Mouse (Mus musculus): ENCODE results near the gene Ttc25. TPM values are rescaled to one million over a fixed set of nuclear protein-coding genes. Genes with fewer than 3 reads are reported as not detected.

Ttc25 gene
- polyA plus RNA-seq, 2 experiments = 0.03 to 0.13 TPM

DNA sequence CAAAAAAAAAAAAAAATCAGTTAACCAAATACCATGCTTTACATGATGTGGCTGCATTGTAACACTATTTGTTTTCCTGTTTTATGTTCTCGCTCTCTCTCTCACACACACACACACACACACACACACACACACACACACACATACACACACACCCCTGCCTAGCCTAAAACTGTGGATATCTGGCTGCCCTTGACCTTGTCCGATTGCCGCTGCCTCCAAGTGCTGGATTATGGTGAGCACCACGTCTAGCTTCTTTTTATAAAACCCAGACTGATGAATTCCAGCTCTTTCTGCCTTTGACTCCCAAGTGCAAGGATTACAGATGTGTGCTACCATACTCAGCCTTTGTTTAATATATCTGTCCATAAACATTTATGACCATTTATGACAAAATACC, 72.1 kb downstream of the Ttc25 start:
- peaks cover 10 to 24% of the 10 kb centered on the region in 2 experiments for H3K4me1 ChIP-seq (replicated peaks; ENCODE audit: control insufficient read depth in 2 of 2, insufficient read depth in 2 of 2, low read length in 1 of 2)
- DNase-seq (ENCODE audit: low read depth in 3 of 3, low spot score in 3 of 3) (no peak), ATAC-seq (ENCODE audit: insufficient read depth) (no peak)
- 79% methylated on average over 4 of the region's 4 CpGs for WGBS (ENCODE audit: insufficient replicate concordance)
- H3K9me3 ChIP-seq (ENCODE audit: control insufficient read depth, low read length) = no peaks in the 10 kb centered on the region
- H3K9ac ChIP-seq (replicated peaks) = no peak overlapping the region
- no peak overlapping the region; the same call in 1 of the 2 replicates for H3K4me2 ChIP-seq (ENCODE audit: low read depth)
- H3K27me3 ChIP-seq (ENCODE audit: control insufficient read depth, insufficient read depth, low read length) = no peaks in the 10 kb centered on the region
- no peak overlapping the region for H3K4me3 ChIP-seq (ENCODE audit: insufficient read depth in 1 of 2, low read depth in 2 of 2, low read length in 2 of 2)
- no peak overlapping the region for H3K27ac ChIP-seq
- no peaks in the 10 kb centered on the region for H3K36me3 ChIP-seq (replicated peaks; ENCODE audit: control insufficient read depth, insufficient read depth, low read depth)
- TF ChIP-seq EP300 (IDR thresholded peaks at IDR 0.05; ENCODE audit: low read depth) (no peak), CTCF (IDR thresholded peaks at IDR 0.05; ENCODE audit: low read depth) (no peak)

DNA sequence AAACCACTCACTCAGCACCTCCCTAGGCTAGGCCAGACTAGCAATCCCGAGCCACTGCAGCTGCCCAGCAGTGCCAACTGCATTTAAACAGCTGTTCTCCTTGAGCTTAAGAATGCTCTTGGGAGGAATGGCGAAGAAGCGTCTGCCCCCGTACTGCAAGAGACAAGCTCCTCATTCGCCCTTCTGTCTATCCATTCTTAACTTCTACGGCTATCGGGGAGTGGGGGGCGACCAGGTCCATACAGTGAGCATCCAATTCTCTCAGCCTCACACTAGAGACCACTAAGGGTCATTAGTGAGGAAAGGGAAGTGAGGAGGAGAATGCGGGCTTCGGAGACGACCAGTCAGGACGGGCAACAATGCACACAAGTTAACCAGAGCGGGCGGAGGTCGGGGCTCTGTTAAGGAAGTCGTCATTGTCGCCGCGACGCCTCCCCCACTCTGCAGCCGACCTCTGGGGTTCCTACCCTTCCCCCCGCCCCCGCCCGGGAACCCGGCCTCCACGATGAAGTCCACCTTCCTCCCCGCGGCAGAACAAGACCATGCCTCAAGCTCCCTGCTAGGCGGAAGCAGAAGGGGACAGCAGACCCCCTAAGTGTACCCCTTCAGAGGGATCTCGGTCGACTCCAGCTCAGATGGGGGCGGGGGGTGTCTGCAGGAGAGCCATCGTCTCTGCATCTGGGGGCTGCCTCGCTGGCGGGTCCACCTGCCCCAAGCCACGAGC, 73.5 kb downstream of the Ttc25 start, which contains the start of gene Nkiras2:
Gene Nkiras2, plus strand, starts transcription at position 484 of the 724 bp plus-strand sequence.
- ATAC-seq (ENCODE audit: insufficient read depth) (peak; percentile 66), DNase-seq (ENCODE audit: low read depth in 3 of 3, low spot score in 3 of 3) (peak; percentile 44 to 59 (median 58))
- Histone ChIP-seq H3K4me1 (replicated peaks; ENCODE audit: control insufficient read depth in 2 of 2, insufficient read depth in 2 of 2, low read length in 1 of 2) (peaks cover 14 to 28% of the 10 kb centered on the region in 2 experiments), H3K4me2 (ENCODE audit: low read depth) (peak within 1 kb of the TSS; percentile 72), H3K9me3 (ENCODE audit: control insufficient read depth, low read length) (no peaks in the 10 kb centered on the region), H3K27me3 (ENCODE audit: control insufficient read depth, insufficient read depth, low read length) (no peaks in the 10 kb centered on the region), H3K27ac (peak within 1 kb of the TSS; percentile 34), H3K4me3 (ENCODE audit: insufficient read depth in 1 of 2, low read depth in 2 of 2, low read length in 2 of 2) (peak within 1 kb of the TSS; percentile 75 to 79), H3K36me3 (replicated peaks; ENCODE audit: control insufficient read depth, insufficient read depth, low read depth) (no peaks in the 10 kb centered on the region), H3K9ac (replicated peaks) (peak within 1 kb of the TSS; percentile 81)
- WGBS (ENCODE audit: insufficient replicate concordance) = under 1% methylated on average over 35 of the region's 36 CpGs
- TF ChIP-seq EP300 (IDR thresholded peaks at IDR 0.05; ENCODE audit: low read depth) (no peak), CTCF (IDR thresholded peaks at IDR 0.05; ENCODE audit: low read depth) (no peak)

DNA sequence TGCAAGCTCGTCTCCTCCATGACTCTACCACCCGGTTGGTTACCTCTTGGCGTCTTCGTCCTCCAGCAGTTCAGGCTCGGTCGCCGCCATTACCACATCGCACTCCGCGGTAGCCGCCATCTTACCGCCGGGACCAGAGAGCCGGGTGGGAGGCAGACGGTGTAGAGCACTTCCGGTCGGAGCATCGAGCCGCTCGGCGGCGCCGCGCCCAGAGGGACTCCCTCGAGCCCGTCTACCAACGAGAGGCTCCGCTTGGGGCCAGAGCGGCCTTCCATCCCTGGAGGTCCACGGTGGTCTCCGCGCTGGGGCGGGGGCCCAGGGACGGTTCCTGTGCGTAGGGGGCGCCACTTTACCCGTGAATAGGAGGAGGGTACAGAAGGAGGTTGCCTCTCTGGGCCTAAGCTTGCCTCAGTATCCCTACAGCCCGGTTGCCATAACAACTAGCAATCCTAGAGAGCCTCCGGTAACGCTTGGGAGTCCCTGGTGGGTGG, 74.1 kb downstream of the Ttc25 start:
- no peaks in the 10 kb centered on the region for H3K9me3 ChIP-seq (ENCODE audit: control insufficient read depth, low read length)
- H3K27ac ChIP-seq = peak overlapping the region; percentile 34
- peak overlapping the region; percentile 72 for H3K4me2 ChIP-seq (ENCODE audit: low read depth)
- DNase-seq (ENCODE audit: low read depth in 3 of 3, low spot score in 3 of 3) (peak; percentile 86 to 89 (median 87)), ATAC-seq (ENCODE audit: insufficient read depth) (peak; percentile 92)
- peak overlapping the region; percentile 75 to 79 for H3K4me3 ChIP-seq (ENCODE audit: insufficient read depth in 1 of 2, low read depth in 2 of 2, low read length in 2 of 2)
- H3K9ac ChIP-seq (replicated peaks) = peak overlapping the region; percentile 81
- no peak for TF ChIP-seq EP300 (IDR thresholded peaks at IDR 0.05; ENCODE audit: low read depth)
- TF ChIP-seq CTCF (IDR thresholded peaks at IDR 0.05; ENCODE audit: low read depth) = peak; percentile 34; the same call in 1 of the 2 replicates
- no peaks in the 10 kb centered on the region for H3K27me3 ChIP-seq (ENCODE audit: control insufficient read depth, insufficient read depth, low read length)
- H3K36me3 ChIP-seq (replicated peaks; ENCODE audit: control insufficient read depth, insufficient read depth, low read depth) = no peaks in the 10 kb centered on the region
- peaks cover 15 to 32% of the 10 kb centered on the region in 2 experiments for H3K4me1 ChIP-seq (replicated peaks; ENCODE audit: control insufficient read depth in 2 of 2, insufficient read depth in 2 of 2, low read length in 1 of 2)
- WGBS (ENCODE audit: insufficient replicate concordance) = under 1% methylated on average over 40 of the region's 40 CpGs

DNA sequence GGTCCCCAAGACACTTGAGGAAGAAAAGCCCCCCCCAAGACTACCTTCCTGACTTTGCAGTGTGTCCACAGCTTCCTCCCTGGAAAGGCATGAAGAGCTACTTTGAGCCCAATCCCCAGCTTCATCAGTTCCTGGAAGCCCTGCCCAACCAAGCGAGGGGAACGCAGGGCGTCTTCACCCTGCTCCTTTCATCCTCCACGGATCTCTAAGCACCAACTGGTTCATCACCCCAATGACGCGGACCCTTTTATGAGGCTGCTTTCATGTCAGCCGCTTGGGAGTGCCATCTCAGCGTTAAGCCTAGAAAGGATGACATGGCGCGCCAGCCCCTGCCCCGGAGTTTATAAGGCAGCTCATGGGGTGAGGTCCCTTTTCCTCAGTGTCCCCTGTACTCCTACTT, 74.6 kb downstream of the Ttc25 start, which contains the start of gene Dnajc7:
Gene Dnajc7, minus strand, starts transcription at position 187 of the 400 bp plus-strand sequence.
- Histone ChIP-seq H3K4me1 (replicated peaks; ENCODE audit: control insufficient read depth in 2 of 2, insufficient read depth in 2 of 2, low read length in 1 of 2) (peaks cover 15 to 32% of the 10 kb centered on the region in 2 experiments), H3K9ac (replicated peaks) (peak within 1 kb of the TSS; percentile 81), H3K36me3 (replicated peaks; ENCODE audit: control insufficient read depth, insufficient read depth, low read depth) (no peaks in the 10 kb centered on the region), H3K9me3 (ENCODE audit: control insufficient read depth, low read length) (no peaks in the 10 kb centered on the region), H3K27ac (peak within 1 kb of the TSS; percentile 34), H3K4me2 (ENCODE audit: low read depth) (peak within 1 kb of the TSS; percentile 72), H3K4me3 (ENCODE audit: insufficient read depth in 1 of 2, low read depth in 2 of 2, low read length in 2 of 2) (peak within 1 kb of the TSS; percentile 75 to 79), H3K27me3 (ENCODE audit: control insufficient read depth, insufficient read depth, low read length) (no peaks in the 10 kb centered on the region)
- DNase-seq (ENCODE audit: low read depth in 3 of 3, low spot score in 3 of 3) (peak in 2 of 3 experiments; percentile 17 to 20), ATAC-seq (ENCODE audit: insufficient read depth) (peak; percentile 5; the same call in 1 of the 2 replicates)
- no peak for TF ChIP-seq EP300 (IDR thresholded peaks at IDR 0.05; ENCODE audit: low read depth)
- no peak for TF ChIP-seq CTCF (IDR thresholded peaks at IDR 0.05; ENCODE audit: low read depth)
- WGBS (ENCODE audit: insufficient replicate concordance) = 6% methylated on average over 11 of the region's 11 CpGs

Other genes with a start within 250 kb of the Ttc25 start
- gene Eif1, start 225.7 kb upstream of the Ttc25 start, polyA plus RNA-seq (2012; rRNA removed) = 96.0 and 191 TPM in 2 replicates
- gene Eif1, start 225.7 kb upstream of the Ttc25 start, polyA plus RNA-seq (2014; fragmentation: Nextera tagmentation; extraction: Ambion mirVana) = 1,798 and 1,809 TPM in 2 replicates
- gene Gast, start 211.2 kb upstream of the Ttc25 start, polyA plus RNA-seq (2012; rRNA removed) = not detected in 2 replicates
- gene Gast, start 211.2 kb upstream of the Ttc25 start, polyA plus RNA-seq (2014; fragmentation: Nextera tagmentation; extraction: Ambion mirVana) = not detected in 2 replicates
- 0.23 and 0.51 TPM in 2 replicates for gene Hap1, start 189.5 kb upstream of the Ttc25 start, polyA plus RNA-seq (2012; rRNA removed)
- gene Hap1, start 189.5 kb upstream of the Ttc25 start, polyA plus RNA-seq (2014; fragmentation: Nextera tagmentation; extraction: Ambion mirVana) = 0.06 and 0.38 TPM in 2 replicates
- gene Jup, start 147.8 kb upstream of the Ttc25 start, polyA plus RNA-seq (2012; rRNA removed) = 8.5 and 10.5 TPM in 2 replicates
- gene Jup, start 147.8 kb upstream of the Ttc25 start, polyA plus RNA-seq (2014; fragmentation: Nextera tagmentation; extraction: Ambion mirVana) = 8.6 and 9.6 TPM in 2 replicates
- 2.5 and 2.8 TPM in 2 replicates for gene P3h4, start 130.8 kb upstream of the Ttc25 start, polyA plus RNA-seq (2012; rRNA removed)
- 2.8 and 3.9 TPM in 2 replicates for gene P3h4, start 130.8 kb upstream of the Ttc25 start, polyA plus RNA-seq (2014; fragmentation: Nextera tagmentation; extraction: Ambion mirVana)
- gene Fkbp10, start 129.9 kb upstream of the Ttc25 start, polyA plus RNA-seq (2012; rRNA removed) = 4.4 and 5.3 TPM in 2 replicates
- 5.0 and 6.3 TPM in 2 replicates for gene Fkbp10, start 129.9 kb upstream of the Ttc25 start, polyA plus RNA-seq (2014; fragmentation: Nextera tagmentation; extraction: Ambion mirVana)
- 10.2 and 13.0 TPM in 2 replicates for gene Nt5c3b, start 103.8 kb upstream of the Ttc25 start, polyA plus RNA-seq (2012; rRNA removed)
- gene Nt5c3b, start 103.8 kb upstream of the Ttc25 start, polyA plus RNA-seq (2014; fragmentation: Nextera tagmentation; extraction: Ambion mirVana) = 15.5 and 16.3 TPM in 2 replicates
- gene Klhl10, start 103.7 kb upstream of the Ttc25 start, polyA plus RNA-seq (2012; rRNA removed) = 0.08 and 0.16 TPM in 2 replicates
- 0.11 and 0.15 TPM in 2 replicates for gene Klhl10, start 103.7 kb upstream of the Ttc25 start, polyA plus RNA-seq (2014; fragmentation: Nextera tagmentation; extraction: Ambion mirVana)
- gene Klhl11, start 72.9 kb upstream of the Ttc25 start, polyA plus RNA-seq (2012; rRNA removed) = 0.90 and 1.2 TPM in 2 replicates
- 1.8 and 2.2 TPM in 2 replicates for gene Klhl11, start 72.9 kb upstream of the Ttc25 start, polyA plus RNA-seq (2014; fragmentation: Nextera tagmentation; extraction: Ambion mirVana)
- 35.5 and 45.9 TPM in 2 replicates for gene Acly, start 17.6 kb upstream of the Ttc25 start, polyA plus RNA-seq (2012; rRNA removed)
- 68.2 and 76.7 TPM in 2 replicates for gene Acly, start 17.6 kb upstream of the Ttc25 start, polyA plus RNA-seq (2014; fragmentation: Nextera tagmentation; extraction: Ambion mirVana)
- gene Cnp, start 29.3 kb downstream of the Ttc25 start, polyA plus RNA-seq (2012; rRNA removed) = 5.2 and 6.3 TPM in 2 replicates
- 10.0 and 12.0 TPM in 2 replicates for gene Cnp, start 29.3 kb downstream of the Ttc25 start, polyA plus RNA-seq (2014; fragmentation: Nextera tagmentation; extraction: Ambion mirVana)
- gene Nkiras2, start 73.6 kb downstream of the Ttc25 start, polyA plus RNA-seq (2012; rRNA removed) = 15.0 and 15.5 TPM in 2 replicates
- gene Nkiras2, start 73.6 kb downstream of the Ttc25 start, polyA plus RNA-seq (2014; fragmentation: Nextera tagmentation; extraction: Ambion mirVana) = 16.8 and 17.0 TPM in 2 replicates
- gene Dnajc7, start 74.6 kb downstream of the Ttc25 start, polyA plus RNA-seq (2012; rRNA removed) = 40.6 and 61.7 TPM in 2 replicates
- gene Dnajc7, start 74.6 kb downstream of the Ttc25 start, polyA plus RNA-seq (2014; fragmentation: Nextera tagmentation; extraction: Ambion mirVana) = 13.4 and 15.1 TPM in 2 replicates
- not detected in 2 replicates for gene Zfp385c, start 146.8 kb downstream of the Ttc25 start, polyA plus RNA-seq (2012; rRNA removed)
- gene Zfp385c, start 146.8 kb downstream of the Ttc25 start, polyA plus RNA-seq (2014; fragmentation: Nextera tagmentation; extraction: Ambion mirVana) = not detected in 2 replicates
- gene Dhx58, start 158.7 kb downstream of the Ttc25 start, polyA plus RNA-seq (2012; rRNA removed) = 1.5 and 1.6 TPM in 2 replicates
- 1.3 and 1.7 TPM in 2 replicates for gene Dhx58, start 158.7 kb downstream of the Ttc25 start, polyA plus RNA-seq (2014; fragmentation: Nextera tagmentation; extraction: Ambion mirVana)
- 13.0 and 13.8 TPM in 2 replicates for gene Kat2a, start 166.9 kb downstream of the Ttc25 start, polyA plus RNA-seq (2012; rRNA removed)
- gene Kat2a, start 166.9 kb downstream of the Ttc25 start, polyA plus RNA-seq (2014; fragmentation: Nextera tagmentation; extraction: Ambion mirVana) = 12.7 and 14.6 TPM in 2 replicates
- gene Hspb9, start 168.2 kb downstream of the Ttc25 start, polyA plus RNA-seq (2012; rRNA removed) = not detected in 2 replicates
- gene Hspb9, start 168.2 kb downstream of the Ttc25 start, polyA plus RNA-seq (2014; fragmentation: Nextera tagmentation; extraction: Ambion mirVana) = 0.14 TPM in 1 of 2 replicates, not detected in the other
- 109 and 127 TPM in 2 replicates for gene Rab5c, start 192.6 kb downstream of the Ttc25 start, polyA plus RNA-seq (2012; rRNA removed)
- gene Rab5c, start 192.6 kb downstream of the Ttc25 start, polyA plus RNA-seq (2014; fragmentation: Nextera tagmentation; extraction: Ambion mirVana) = 57.4 and 59.9 TPM in 2 replicates
- gene Kcnh4, start 214.3 kb downstream of the Ttc25 start, polyA plus RNA-seq (2012; rRNA removed) = 0.02 TPM in 1 of 2 replicates, not detected in the other
- gene Kcnh4, start 214.3 kb downstream of the Ttc25 start, polyA plus RNA-seq (2014; fragmentation: Nextera tagmentation; extraction: Ambion mirVana) = not detected in 2 replicates
- gene Hcrt, start 217.3 kb downstream of the Ttc25 start, polyA plus RNA-seq (2012; rRNA removed) = not detected in 2 replicates
- gene Hcrt, start 217.3 kb downstream of the Ttc25 start, polyA plus RNA-seq (2014; fragmentation: Nextera tagmentation; extraction: Ambion mirVana) = not detected in 2 replicates
- 2.2 and 2.3 TPM in 2 replicates for gene Ghdc, start 225.3 kb downstream of the Ttc25 start, polyA plus RNA-seq (2012; rRNA removed)
- gene Ghdc, start 225.3 kb downstream of the Ttc25 start, polyA plus RNA-seq (2014; fragmentation: Nextera tagmentation; extraction: Ambion mirVana) = 0.76 and 0.77 TPM in 2 replicates

Data from liver, embryonic 14.5 days (tissue).